Mouse (Mus musculus) liver, adult 2 months (tissue): ENCODE data around the gene Ndufb5. TPM values are rescaled to one million over a fixed set of nuclear protein-coding genes. Genes with fewer than 3 reads are reported as not detected.
A peak's percentile ranks its signal among the peaks of the same experiment; 100 is the strongest.

Experiments
- DNase-seq: peaks from one replicate; pipeline ENCODE4 v3.0.0-alpha.2; 2011; ENCODE audit warnings: low read depth, low spot score; ENCODE audit errors: extremely low read depth
- H3K27ac ChIP-seq: fragments of 200-500 bp; replicated peaks from 2 replicates; pipeline ENCODE4 v1.5.1; 2012; ENCODE audit warnings: low read depth, mild to moderate bottlenecking, control low read depth, inconsistent platforms, low read length; ENCODE audit not compliant: insufficient read depth
- H3K27me3 ChIP-seq: fragments of 200-500 bp; 2 replicates; pipeline ENCODE4 v1.6.1; 2012; ENCODE audit warnings: mild to moderate bottlenecking, moderate library complexity, low read length, inconsistent platforms; ENCODE audit not compliant: control insufficient read depth, insufficient read depth
- H3K36me3 ChIP-seq: fragments of 200-500 bp; 2 replicates; pipeline ENCODE4 v1.6.1; 2012; ENCODE audit warnings: low read length, inconsistent platforms; ENCODE audit not compliant: control insufficient read depth, insufficient read depth
- H3K4me1 ChIP-seq: fragments of 200-500 bp; 2 replicates; pipeline ENCODE4 v1.6.1; 2011; ENCODE audit warnings: low read length; ENCODE audit not compliant: control insufficient read depth, insufficient read depth
- H3K4me3 ChIP-seq: fragments of 200-500 bp; 2 replicates; pipeline ENCODE4 v1.5.1; 2011; ENCODE audit warnings: low read depth, mild to moderate bottlenecking, control low read depth, low read length, moderate library complexity; ENCODE audit not compliant: insufficient read depth
- H3K79me2 ChIP-seq: fragments of 200-500 bp; 2 replicates; pipeline ENCODE4 v1.6.1; 2012; ENCODE audit warnings: inconsistent platforms, mild to moderate bottlenecking, low read length, moderate library complexity; ENCODE audit not compliant: control insufficient read depth, insufficient read depth
- H3K9ac ChIP-seq: fragments of 200-500 bp; 2 replicates; pipeline ENCODE4 v1.6.1; 2012; ENCODE audit warnings: low read depth, mild to moderate bottlenecking, control low read depth, inconsistent platforms, low read length
- CTCF ChIP-seq: fragments of 200-500 bp; IDR thresholded peaks from 2 replicates; pipeline ENCODE4 v1.5.1; 2011; ENCODE audit warnings: low read depth, low read length, control low read depth
- POLR2A ChIP-seq: fragments of 200-500 bp; IDR thresholded peaks from 2 replicates; pipeline ENCODE4 v1.6.1; 2011; ENCODE audit warnings: low read length, control low read depth; ENCODE audit not compliant: insufficient read depth; ENCODE audit errors: extremely low read depth
- WGBS: fragments of 180-500 bp; shearing (Covaris S2); methylation state at CpG from one replicate; pipeline ENCODE4 v1.1.7; 2018; 5-methylcytosine and 5-hydroxymethylcytosine counted together
- polyA plus RNA-seq: library from polyadenylated mRNA; depleted of rRNA; stranded (reverse); fragments of >200 nt; gene quantifications from 2 replicates; pipeline ENCODE4 v1.2.3, GENCODE M21; 2012; rRNA removed
- total RNA-seq: library from RNA; depleted of rRNA; stranded (reverse); fragments of >200 nt; gene quantifications from 2 replicates; pipeline ENCODE4 v1.2.3, GENCODE M21; 2014; rRNA removed

The Ndufb5 gene
- total RNA-seq: 375 and 379 TPM in 2 replicates
- polyA plus RNA-seq: 279 and 327 TPM in 2 replicates

DNA sequence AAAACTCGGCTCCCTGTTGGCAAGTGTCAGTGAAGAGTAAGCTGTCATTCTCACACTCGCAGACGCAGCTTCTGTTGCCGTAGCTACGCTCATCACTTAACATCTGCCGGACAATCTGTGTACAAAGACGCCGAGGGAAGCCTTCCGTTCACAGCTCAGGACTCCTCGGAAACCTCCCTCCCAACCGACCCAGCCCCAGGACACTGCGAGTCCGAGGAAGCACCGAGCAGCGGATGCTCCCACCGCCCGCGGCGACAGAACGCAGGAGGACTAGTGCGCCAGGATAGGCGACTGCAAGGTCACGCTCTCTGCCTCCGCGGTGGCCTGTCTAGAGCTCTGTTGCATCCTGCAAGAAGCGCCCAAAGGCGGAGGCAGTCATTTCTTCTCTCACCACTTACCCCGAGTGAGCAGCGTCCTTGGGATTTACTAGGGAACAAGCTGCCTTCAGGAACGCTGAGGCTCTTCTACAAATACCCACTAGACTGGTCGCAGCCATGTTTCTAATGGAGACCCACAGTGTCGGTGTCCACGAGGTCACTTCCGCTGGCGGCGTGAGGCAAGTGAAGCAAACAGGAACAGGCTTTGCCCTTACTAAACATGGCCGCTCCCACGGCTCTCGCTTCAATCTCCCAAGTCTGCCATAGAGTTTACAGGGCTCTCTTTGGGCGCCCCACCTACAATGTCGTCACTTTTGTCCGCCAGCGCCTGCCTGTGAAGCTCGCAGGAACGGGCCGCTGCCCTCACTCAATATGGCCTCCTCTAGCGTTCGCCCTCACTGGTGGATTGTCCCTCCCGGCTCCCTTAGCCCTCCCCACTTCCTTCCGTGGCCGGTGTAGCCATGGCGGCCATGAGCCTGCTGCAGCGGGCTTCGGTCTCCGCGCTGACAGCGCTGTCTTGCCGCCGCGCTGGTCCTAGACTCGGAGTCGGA, at the start of gene Ndufb5:
TSS of gene Ndufb5 (plus strand) at position 747 of the 928 bp plus-strand sequence.
- Histone ChIP-seq H3K79me2 (peaks cover 19% of the 10 kb centered on the region; the same call in 1 of the 2 replicates), H3K27me3 (no peaks in the 10 kb centered on the region), H3K4me1 (peaks cover 7% of the 10 kb centered on the region), H3K27ac (peak within 1 kb of the TSS; percentile 82), H3K4me3 (peak within 1 kb of the TSS; percentile 77), H3K9ac (peak within 1 kb of the TSS; percentile 83), H3K36me3 (peaks cover 11% of the 10 kb centered on the region)
- peak; percentile 96 for DNase-seq
- WGBS: under 1% methylated on average over 62 of the region's 62 CpGs
- TF ChIP-seq CTCF (no peak), POLR2A (peak; percentile 71)

DNA sequence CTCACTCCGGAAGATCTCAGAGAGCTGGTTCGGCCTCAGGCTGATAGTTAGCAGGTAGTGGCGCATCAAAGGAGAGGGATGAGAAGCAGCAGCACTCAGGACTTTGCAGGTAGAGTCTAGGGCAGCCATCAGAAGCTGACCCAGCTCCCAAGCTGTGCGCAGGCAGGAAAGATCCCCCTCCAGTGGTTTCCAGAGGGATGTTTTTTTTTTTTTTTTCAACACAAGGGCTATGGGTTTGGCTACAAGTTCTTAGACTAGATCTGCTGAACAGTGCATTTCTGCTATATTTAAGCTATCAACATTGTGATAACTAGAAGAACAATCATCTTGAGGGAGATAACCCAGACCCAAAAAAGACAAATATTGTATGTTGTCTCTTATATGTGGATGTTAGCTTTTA, 49.6 kb upstream of the Ndufb5 start:
- Histone ChIP-seq H3K4me1 (no peaks in the 10 kb centered on the region), H3K36me3 (no peaks in the 10 kb centered on the region), H3K9ac (no peak overlapping the region), H3K27ac (no peak overlapping the region), H3K79me2 (no peaks in the 10 kb centered on the region), H3K27me3 (no peaks in the 10 kb centered on the region), H3K4me3 (no peak overlapping the region)
- 69% methylated on average over 4 of the region's 4 CpGs for WGBS
- no peak for DNase-seq
- TF ChIP-seq CTCF: no peak
- TF ChIP-seq POLR2A: no peak

DNA sequence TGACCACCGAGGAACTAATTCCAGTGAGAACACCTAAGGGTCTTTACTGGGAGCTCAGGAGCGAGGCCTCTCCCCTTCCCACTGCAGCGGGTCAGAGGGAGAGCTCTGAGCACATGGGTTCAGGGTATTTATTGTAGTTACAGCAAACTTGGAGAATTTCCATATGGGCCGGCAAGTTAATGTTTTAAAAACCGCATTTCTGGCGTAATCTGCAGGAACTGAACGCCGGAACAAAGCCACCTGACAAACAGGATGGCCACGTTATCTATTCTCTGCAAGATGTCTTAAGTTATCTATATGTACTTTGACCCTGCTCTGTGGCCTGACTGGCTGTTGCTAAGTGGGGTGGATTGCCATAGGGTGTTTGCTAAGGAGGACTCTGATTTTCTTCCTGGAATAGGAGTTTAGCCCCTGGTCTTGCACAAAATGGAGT, 47.2 kb upstream of the Ndufb5 start:
- Histone ChIP-seq H3K27me3 (0 out of 2 replicates have a peak, but pooled peaks cover 6% of the 10 kb centered on the region), H3K36me3 (no peaks in the 10 kb centered on the region), H3K9ac (no peak overlapping the region), H3K27ac (no peak overlapping the region), H3K4me3 (no peak overlapping the region), H3K4me1 (no peaks in the 10 kb centered on the region), H3K79me2 (no peaks in the 10 kb centered on the region)
- no peak for TF ChIP-seq POLR2A
- TF ChIP-seq CTCF: no peak
- 47% methylated on average over 9 of the region's 9 CpGs for WGBS
- DNase-seq: no peak

DNA sequence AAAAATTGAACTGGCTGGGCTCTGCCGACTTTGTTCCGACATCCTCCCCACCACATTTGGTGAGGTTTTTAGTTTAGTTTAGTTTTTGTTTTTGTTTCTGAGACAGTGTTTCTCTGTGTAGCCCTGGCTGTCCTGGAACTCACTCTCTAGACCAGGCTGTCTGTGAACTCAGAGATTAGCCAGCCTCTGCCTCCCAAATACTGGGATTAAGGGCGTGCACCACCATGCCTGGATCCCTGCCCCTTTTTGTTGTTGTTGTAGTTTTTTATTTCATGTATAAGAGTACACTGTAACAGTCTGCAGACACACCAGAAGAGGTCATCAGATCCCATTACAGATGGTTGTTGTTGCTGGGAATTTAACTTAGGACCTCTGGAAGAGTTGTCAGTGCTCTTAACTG, 46.8 kb upstream of the Ndufb5 start:
- no peaks in the 10 kb centered on the region for H3K36me3 ChIP-seq
- DNase-seq: no peak
- H3K79me2 ChIP-seq: no peaks in the 10 kb centered on the region
- H3K4me3 ChIP-seq: no peak overlapping the region
- 76% methylated on average over 3 of the region's 3 CpGs for WGBS
- no peaks in the 10 kb centered on the region for H3K4me1 ChIP-seq
- TF ChIP-seq CTCF: no peak
- TF ChIP-seq POLR2A: no peak
- H3K27me3 ChIP-seq: 0 out of 2 replicates have a peak, but pooled peaks cover 6% of the 10 kb centered on the region
- H3K27ac ChIP-seq: no peak overlapping the region
- H3K9ac ChIP-seq: no peak overlapping the region

DNA sequence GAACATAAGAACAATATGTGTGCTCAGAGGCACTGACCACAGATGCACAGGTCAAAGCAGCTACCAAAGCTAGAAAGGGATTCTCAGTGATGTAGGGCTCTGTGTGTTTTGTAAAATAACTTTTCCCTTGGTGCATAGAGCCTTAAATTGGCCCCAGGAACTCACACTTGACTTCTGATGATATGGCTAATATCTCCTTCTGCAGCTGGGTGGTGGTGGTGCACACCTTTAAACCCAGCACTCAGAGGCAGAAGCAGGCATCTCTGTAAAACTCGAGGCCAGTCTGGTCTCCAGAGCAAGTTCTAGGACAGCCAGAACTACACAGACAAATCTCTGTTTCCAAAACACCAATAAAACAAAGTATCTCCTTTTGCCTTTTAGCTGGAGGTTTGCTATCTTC, 45.9 kb upstream of the Ndufb5 start:
- H3K4me3 ChIP-seq: no peak overlapping the region
- H3K36me3 ChIP-seq: no peaks in the 10 kb centered on the region
- no peak overlapping the region for H3K9ac ChIP-seq
- WGBS: 48% methylated on average over 1 of the region's 1 CpGs
- no peaks in the 10 kb centered on the region for H3K4me1 ChIP-seq
- TF ChIP-seq CTCF (no peak), POLR2A (no peak)
- DNase-seq: no peak
- 0 out of 2 replicates have a peak, but pooled peaks cover 6% of the 10 kb centered on the region for H3K27me3 ChIP-seq
- no peak overlapping the region for H3K27ac ChIP-seq
- no peaks in the 10 kb centered on the region for H3K79me2 ChIP-seq

DNA sequence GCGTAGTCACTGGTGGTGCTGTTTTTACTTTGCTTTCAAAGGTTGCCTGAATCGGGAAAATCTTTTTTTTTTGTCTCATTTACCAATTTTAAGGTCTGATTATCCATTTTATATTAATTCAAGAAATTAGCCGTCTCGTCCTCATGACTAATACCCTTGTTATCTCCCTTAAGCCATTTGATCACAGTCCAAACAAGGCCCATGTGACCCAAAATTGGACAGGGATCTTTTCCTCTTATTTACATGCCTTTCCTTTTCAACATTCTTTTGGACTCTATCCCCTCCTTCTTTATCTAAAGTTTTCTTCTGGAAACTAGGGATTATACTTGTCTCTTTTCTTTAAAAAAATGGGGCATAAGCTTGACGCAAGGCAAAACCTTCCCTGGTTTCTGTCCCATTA, 44.9 kb upstream of the Ndufb5 start:
- no peak overlapping the region for H3K9ac ChIP-seq
- WGBS: 63% methylated on average over 5 of the region's 5 CpGs
- TF ChIP-seq CTCF (no peak), POLR2A (no peak)
- 0 out of 2 replicates have a peak, but pooled peaks cover 6% of the 10 kb centered on the region for H3K27me3 ChIP-seq
- peak; percentile 18 for DNase-seq
- no peaks in the 10 kb centered on the region for H3K79me2 ChIP-seq
- no peaks in the 10 kb centered on the region for H3K36me3 ChIP-seq
- H3K4me3 ChIP-seq: no peak overlapping the region
- H3K4me1 ChIP-seq: no peaks in the 10 kb centered on the region
- no peak overlapping the region for H3K27ac ChIP-seq
